Mouse (Mus musculus) lung, postnatal 0 days (tissue): ENCODE measurements around the gene Gabrr2.

ENCODE experiments used
- CTCF ChIP-seq: IDR thresholded peaks from 2 replicates; pipeline ENCODE4 v1.5.1; 2016; ENCODE audit warnings: antibody characterized with exemption, mild to moderate bottlenecking
- EP300 ChIP-seq: IDR thresholded peaks from 2 replicates; pipeline ENCODE4 v1.6.1; 2016; ENCODE audit warnings: antibody characterized with exemption, mild to moderate bottlenecking, control low read depth

- TF ChIP-seq EP300 (no peak), CTCF (no peak)
Observed at GRCm38 (mm10) chr4:33052055-33052454, 10.7 kb upstream of the Gabrr2 start.
